Mouse (Mus musculus) midbrain, embryonic 14.5 days (tissue): Measurements from ENCODE around the gene Gm11214. TPM values are rescaled to one million over a fixed set of nuclear protein-coding genes. Genes with fewer than 3 reads are reported as not detected.

Experiments used
- ATAC-seq: fragments of 200-750 bp; cut with Nextera tagmentation; 2 replicates; pipeline ENCODE4 v1.8.0; 2017; ENCODE audit warnings: moderate number of reproducible peaks, moderate library complexity; ENCODE audit not compliant: low FRiP score, low TSS enrichment
- DNase-seq: peaks from one replicate; pipeline ENCODE4 v3.0.0-alpha.2; 2015
- H3K27ac ChIP-seq: fragments of 300-500 bp; sonication (generic); replicated peaks from 2 replicates; pipeline ENCODE4 v1.5.1; 2014; ENCODE audit warnings: mild to moderate bottlenecking, low read depth, low read length, moderate library complexity
- H3K27me3 ChIP-seq: fragments of 300-500 bp; sonication (generic); 2 replicates; pipeline ENCODE4 v1.6.1; 2014; ENCODE audit warnings: low read length, control low read depth, mixed read lengths; ENCODE audit not compliant: control insufficient read depth, insufficient read depth
- H3K36me3 ChIP-seq: fragments of 300-500 bp; sonication (generic); 2 replicates; pipeline ENCODE4 v1.6.1; 2014; ENCODE audit warnings: low read length, control low read depth; ENCODE audit not compliant: control insufficient read depth, insufficient read depth
- H3K4me1 ChIP-seq: fragments of 300-500 bp; sonication (generic); 2 replicates; pipeline ENCODE4 v1.6.1; 2014; ENCODE audit warnings: mild to moderate bottlenecking, antibody characterized with exemption, low read length, control low read depth; ENCODE audit not compliant: control insufficient read depth, insufficient read depth
- H3K4me2 ChIP-seq: fragments of 300-500 bp; sonication (generic); 2 replicates; pipeline ENCODE4 v1.6.1; 2014; ENCODE audit warnings: mild to moderate bottlenecking, low read length, moderate library complexity
- H3K4me3 ChIP-seq: fragments of 300-500 bp; sonication (generic); replicated peaks from 2 replicates; pipeline ENCODE4 v1.5.1; 2014; ENCODE audit warnings: low read depth, low read length
- H3K9ac ChIP-seq: fragments of 300-500 bp; sonication (generic); replicated peaks from 2 replicates; pipeline ENCODE4 v1.6.1; 2014; ENCODE audit warnings: mild to moderate bottlenecking, low read length, moderate library complexity
- H3K9me3 ChIP-seq: fragments of 300-500 bp; sonication (generic); 2 replicates; pipeline ENCODE4 v1.6.1; 2016; ENCODE audit warnings: low read length, control low read depth, mixed read lengths; ENCODE audit not compliant: control insufficient read depth
- WGBS: fragments of 180-500 bp; shearing (Covaris S2); extraction: QIAGEN DNeasy Blood & Tissue Kit; methylation state at CpG from one replicate; pipeline ENCODE4 v1.1.7; 2014; 5-methylcytosine and 5-hydroxymethylcytosine counted together
- polyA plus RNA-seq: library from polyadenylated mRNA; unstranded; fragments of >200 nt; fragmentation: Nextera tagmentation; extraction: Ambion mirVana; gene quantifications from 2 replicates; pipeline ENCODE4 v1.2.1, GENCODE M21; 2014

Gene Gm11214
- polyA plus RNA-seq, 1 experiment from 2014 or later = not detected

DNA sequence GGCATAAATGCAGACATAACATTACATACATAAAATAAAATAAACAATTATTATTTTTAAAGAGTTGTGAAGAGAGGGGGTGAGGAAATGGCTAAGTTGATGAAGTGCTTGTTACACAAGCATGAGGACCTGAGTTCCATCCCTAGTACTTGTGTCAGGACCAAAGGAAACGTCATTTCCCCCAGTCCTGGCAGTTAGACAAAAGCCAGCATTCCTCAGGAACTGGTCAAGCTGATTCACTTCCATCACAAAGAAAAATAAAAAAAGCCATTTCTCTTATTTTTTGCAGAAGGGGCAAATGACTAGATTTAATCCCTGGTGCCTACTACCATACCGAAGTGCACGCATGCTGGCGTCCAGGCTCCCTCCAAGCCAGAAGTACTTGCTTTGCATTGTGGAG, 33.7 kb upstream of the Gm11214 start:
- 89% methylated on average over 4 of the region's 4 CpGs for WGBS
- no peak overlapping the region for H3K4me3 ChIP-seq

DNA sequence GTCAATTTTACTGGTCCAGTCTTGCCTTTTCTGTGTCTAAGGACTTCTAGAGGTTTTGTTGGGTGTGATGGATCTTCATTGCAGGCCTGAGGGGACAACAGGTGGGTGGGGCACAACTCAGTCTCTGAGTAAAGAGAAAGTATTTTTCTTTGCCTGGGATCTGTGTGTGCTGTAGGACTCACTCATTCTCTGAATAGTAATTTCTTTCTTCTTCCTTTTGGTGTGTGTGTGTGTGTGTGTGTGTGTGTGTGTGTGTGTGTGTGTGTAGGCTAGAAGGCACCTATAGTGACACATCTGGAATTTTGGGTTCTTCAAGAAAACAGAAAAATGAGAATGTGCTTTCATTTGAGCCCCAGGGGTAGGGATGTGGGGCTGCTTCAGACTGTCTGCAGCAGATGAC, 29.2 kb upstream of the Gm11214 start:
- Histone ChIP-seq H3K4me3 (no peak overlapping the region), H3K9ac (no peak overlapping the region), H3K36me3 (no peaks in the 10 kb centered on the region), H3K27ac (no peak overlapping the region), H3K4me1 (no peaks in the 10 kb centered on the region), H3K27me3 (no peaks in the 10 kb centered on the region), H3K4me2 (no peak overlapping the region), H3K9me3 (no peaks in the 10 kb centered on the region)
- ATAC-seq (no peak), DNase-seq (no peak)

More for the DNA sequence above, 33.7 kb upstream of the Gm11214 start:
- Histone ChIP-seq H3K4me1 (no peaks in the 10 kb centered on the region), H3K9me3 (no peaks in the 10 kb centered on the region), H3K36me3 (no peaks in the 10 kb centered on the region), H3K9ac (no peak overlapping the region), H3K4me2 (no peak overlapping the region), H3K27ac (no peak overlapping the region), H3K27me3 (no peaks in the 10 kb centered on the region)
- DNase-seq (no peak), ATAC-seq (no peak)

DNA sequence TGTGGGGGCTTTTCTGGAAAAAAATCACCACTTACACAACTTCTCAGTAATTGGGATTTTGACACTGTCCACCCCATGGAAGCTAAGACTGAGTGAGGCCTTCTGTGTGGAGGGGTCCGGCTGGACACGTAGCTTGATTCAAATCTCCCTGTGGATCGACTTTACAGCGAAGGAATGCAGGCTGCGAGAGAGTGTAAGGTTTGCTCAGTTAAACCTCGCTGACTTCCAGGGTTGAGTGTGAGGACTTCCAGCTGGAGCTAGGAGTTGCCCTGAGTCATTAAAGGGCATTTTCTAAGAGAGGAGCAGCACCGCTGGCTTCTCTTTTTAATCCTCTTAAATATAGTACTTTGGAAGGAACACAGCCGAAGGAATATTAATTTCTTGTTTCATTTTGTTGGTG, 24.2 kb upstream of the Gm11214 start:
- H3K4me3 ChIP-seq = no peak overlapping the region
- no peak overlapping the region for H3K27ac ChIP-seq
- H3K36me3 ChIP-seq = no peaks in the 10 kb centered on the region
- DNase-seq (no peak), ATAC-seq (no peak)
- no peaks in the 10 kb centered on the region for H3K27me3 ChIP-seq
- WGBS = 74% methylated on average over 8 of the region's 8 CpGs
- no peaks in the 10 kb centered on the region for H3K4me1 ChIP-seq
- no peak overlapping the region for H3K9ac ChIP-seq
- no peak overlapping the region for H3K4me2 ChIP-seq
- no peaks in the 10 kb centered on the region for H3K9me3 ChIP-seq

- no peaks in the 10 kb centered on the region for H3K9me3 ChIP-seq
- H3K27me3 ChIP-seq = no peaks in the 10 kb centered on the region
- H3K27ac ChIP-seq = no peak overlapping the region
- no peak overlapping the region for H3K4me2 ChIP-seq
- ATAC-seq (no peak), DNase-seq (no peak)
- H3K9ac ChIP-seq = no peak overlapping the region
- H3K4me1 ChIP-seq = no peaks in the 10 kb centered on the region
- H3K36me3 ChIP-seq = no peaks in the 10 kb centered on the region
- H3K4me3 ChIP-seq = no peak overlapping the region
Measured at GRCm38 (mm10) chr4:63686157-63686556, 23.0 kb upstream of the Gm11214 start.

GRCm38 (mm10) chr4:63685253-63685525, 22.0 kb upstream of the Gm11214 start:
- DNase-seq (no peak), ATAC-seq (no peak)
- no peaks in the 10 kb centered on the region for H3K27me3 ChIP-seq
- no peak overlapping the region for H3K27ac ChIP-seq
- H3K4me1 ChIP-seq = no peaks in the 10 kb centered on the region
- H3K36me3 ChIP-seq = no peaks in the 10 kb centered on the region
- 54% methylated on average over 4 of the region's 4 CpGs for WGBS
- H3K4me3 ChIP-seq = no peak overlapping the region
- no peak overlapping the region for H3K4me2 ChIP-seq
- no peaks in the 10 kb centered on the region for H3K9me3 ChIP-seq
- no peak overlapping the region for H3K9ac ChIP-seq

GRCm38 (mm10) chr4:63684412-63685252, 21.5 kb upstream of the Gm11214 start:
- DNase-seq (no peak), ATAC-seq (no peak)
- Histone ChIP-seq H3K27me3 (no peaks in the 10 kb centered on the region), H3K9me3 (no peaks in the 10 kb centered on the region), H3K36me3 (no peaks in the 10 kb centered on the region), H3K4me3 (no peak overlapping the region), H3K4me1 (no peaks in the 10 kb centered on the region), H3K9ac (no peak overlapping the region), H3K4me2 (no peak overlapping the region), H3K27ac (no peak overlapping the region)
- WGBS = 91% methylated on average over 10 of the region's 10 CpGs

DNA sequence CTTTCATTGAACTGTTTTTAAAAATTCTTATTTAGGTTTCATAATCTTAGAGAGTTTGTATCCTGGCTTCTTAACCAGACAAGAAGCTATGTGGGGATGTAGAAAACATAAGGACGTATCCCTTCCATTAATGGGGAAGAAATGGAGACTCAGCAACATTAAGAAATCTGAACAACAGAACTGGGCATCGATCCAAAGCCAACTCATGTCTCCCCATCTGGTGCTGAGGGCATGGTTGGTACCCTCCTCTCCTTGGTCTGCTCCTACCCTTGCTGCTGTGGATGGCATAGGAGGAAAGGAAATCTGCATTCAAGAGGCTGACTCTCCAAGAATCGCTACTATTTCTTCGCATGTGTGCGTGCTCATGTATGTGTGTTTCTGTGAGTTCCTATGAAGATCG, 20.5 kb upstream of the Gm11214 start:
- ATAC-seq (no peak), DNase-seq (no peak)
- Histone ChIP-seq H3K27me3 (no peaks in the 10 kb centered on the region), H3K4me3 (no peak overlapping the region), H3K27ac (no peak overlapping the region), H3K4me2 (no peak overlapping the region), H3K36me3 (no peaks in the 10 kb centered on the region), H3K4me1 (no peaks in the 10 kb centered on the region), H3K9ac (no peak overlapping the region), H3K9me3 (no peaks in the 10 kb centered on the region)
- 94% methylated on average over 6 of the region's 6 CpGs for WGBS

- no peak overlapping the region for H3K4me2 ChIP-seq
- H3K27me3 ChIP-seq = no peaks in the 10 kb centered on the region
- H3K9ac ChIP-seq = no peak overlapping the region
- whole genome bisulfite sequencing = 91% methylated on average over 11 of the region's 11 CpGs
- no peaks in the 10 kb centered on the region for H3K4me1 ChIP-seq
- no peaks in the 10 kb centered on the region for H3K9me3 ChIP-seq
- no peaks in the 10 kb centered on the region for H3K36me3 ChIP-seq
- ATAC-seq (no peak), DNase-seq (no peak)
- H3K4me3 ChIP-seq = no peak overlapping the region
- no peak overlapping the region for H3K27ac ChIP-seq
Measured at GRCm38 (mm10) chr4:63683056-63683455, 19.9 kb upstream of the Gm11214 start.

DNA sequence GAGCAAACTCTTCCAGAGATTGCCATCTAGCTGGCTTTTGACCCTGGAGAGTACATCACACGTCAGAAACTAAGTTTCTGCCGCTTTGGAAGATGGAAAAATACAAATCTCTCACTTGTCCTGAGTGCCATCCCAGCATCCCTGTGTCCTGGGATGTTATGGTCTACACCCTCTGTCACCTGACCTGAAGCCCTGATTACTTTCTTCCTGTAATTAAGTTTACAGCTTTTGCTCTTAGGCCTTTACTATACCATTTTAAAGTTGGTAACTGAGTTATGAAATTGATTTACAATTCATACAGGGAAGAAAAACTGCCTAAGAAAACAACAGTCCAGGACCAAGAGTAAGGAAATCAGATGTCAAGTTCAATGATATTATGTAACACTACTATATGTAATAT, 19.3 kb upstream of the Gm11214 start:
- no peak for ATAC-seq
- no peaks in the 10 kb centered on the region for H3K36me3 ChIP-seq
- no peak overlapping the region for H3K9ac ChIP-seq
- WGBS = 82% methylated on average over 2 of the region's 2 CpGs
- no peaks in the 10 kb centered on the region for H3K4me1 ChIP-seq
- no peak overlapping the region for H3K4me2 ChIP-seq
- no peak overlapping the region for H3K4me3 ChIP-seq
- no peak overlapping the region for H3K27ac ChIP-seq
- DNase-seq = no peak
- no peaks in the 10 kb centered on the region for H3K9me3 ChIP-seq
- H3K27me3 ChIP-seq = no peaks in the 10 kb centered on the region
